Mouse (Mus musculus) midbrain, postnatal 0 days (tissue): ENCODE results near the gene Sema4d. TPM values are rescaled to one million over a fixed set of nuclear protein-coding genes. Genes with fewer than 3 reads are reported as not detected.

Experiments used
- ATAC-seq: fragments of 200-750 bp; cut with Nextera tagmentation; 2 replicates; pipeline ENCODE4 v1.8.0; 2017; ENCODE audit warnings: moderate number of reproducible peaks, mild to moderate bottlenecking, moderate TSS enrichment, moderate library complexity; ENCODE audit not compliant: low FRiP score
- DNase-seq: peaks from one replicate; pipeline ENCODE4 v3.0.0-alpha.2; 2015; ENCODE audit warnings: low spot score
- H3K27ac ChIP-seq: fragments of 300-500 bp; sonication (generic); 2 replicates; pipeline ENCODE4 v1.5.1; 2014; ENCODE audit warnings: low read depth, mild to moderate bottlenecking, low read length, mixed read lengths
- H3K27me3 ChIP-seq: fragments of 300-500 bp; sonication (generic); 2 replicates; pipeline ENCODE4 v1.6.1; 2014; ENCODE audit warnings: low read length, control low read depth, mixed read lengths; ENCODE audit not compliant: insufficient read depth
- H3K36me3 ChIP-seq: fragments of 300-500 bp; sonication (generic); 2 replicates; pipeline ENCODE4 v1.6.1; 2014; ENCODE audit warnings: low read length, control low read depth, mixed read lengths; ENCODE audit not compliant: insufficient read depth
- H3K4me1 ChIP-seq: fragments of 300-500 bp; sonication (generic); 2 replicates; pipeline ENCODE4 v1.6.1; 2014; ENCODE audit warnings: mild to moderate bottlenecking, control low read depth, antibody characterized with exemption, low read length, mixed read lengths; ENCODE audit not compliant: insufficient read depth
- H3K4me2 ChIP-seq: fragments of 300-500 bp; sonication (generic); 2 replicates; pipeline ENCODE4 v1.6.1; 2014; ENCODE audit warnings: low read depth, mild to moderate bottlenecking, low read length, mixed read lengths; ENCODE audit not compliant: poor library complexity, severe bottlenecking
- H3K4me3 ChIP-seq: fragments of 300-500 bp; sonication (generic); 2 replicates; pipeline ENCODE4 v1.5.1; 2014; ENCODE audit warnings: low read depth, mild to moderate bottlenecking, low read length, moderate library complexity
- H3K9ac ChIP-seq: fragments of 300-500 bp; sonication (generic); replicated peaks from 2 replicates; pipeline ENCODE4 v1.6.1; 2014; ENCODE audit warnings: mild to moderate bottlenecking, low read length, moderate library complexity, mixed read lengths; ENCODE audit not compliant: poor library complexity, severe bottlenecking
- H3K9me3 ChIP-seq: fragments of 300-500 bp; sonication (generic); 2 replicates; pipeline ENCODE4 v1.6.1; 2016; ENCODE audit warnings: low read length, control low read depth
- CTCF ChIP-seq: IDR thresholded peaks from 2 replicates; pipeline ENCODE4 v1.5.1; 2016; ENCODE audit warnings: antibody characterized with exemption, mild to moderate bottlenecking
- WGBS: fragments of 180-500 bp; shearing (Covaris S2); extraction: QIAGEN DNeasy Blood & Tissue Kit; methylation state at CpG from one replicate; pipeline ENCODE4 v1.1.7; 2014; 5-methylcytosine and 5-hydroxymethylcytosine counted together
- polyA plus RNA-seq: library from polyadenylated mRNA; unstranded; fragments of >200 nt; fragmentation: Nextera tagmentation; extraction: Ambion mirVana; gene quantifications from 2 replicates; pipeline ENCODE4 v1.2.1, GENCODE M21; 2015
- total RNA-seq: library from RNA; depleted of rRNA; stranded (reverse); fragments of >200 nt; gene quantifications from 2 replicates; pipeline ENCODE4 v1.2.3, GENCODE M21; 2014

The Sema4d gene
- total and polyA plus RNA-seq, 2 experiments from 2014 or later: 13.7 to 19.3 TPM

GRCm38 (mm10) chr13:51808141-51808540 is 14.6 kb upstream of the Sema4d start:
- DNase-seq (peak; percentile 70), ATAC-seq (peak; percentile 60; the same call in 1 of the 2 replicates)
- no peak overlapping the region for H3K4me2 ChIP-seq
- H3K27ac ChIP-seq: no peak overlapping the region
- 30% methylated on average over 12 of the region's 12 CpGs for whole genome bisulfite sequencing
- peaks cover 6% of the 10 kb centered on the region; the same call in 1 of the 2 replicates for H3K4me1 ChIP-seq
- no peaks in the 10 kb centered on the region for H3K36me3 ChIP-seq
- H3K9ac ChIP-seq: no peak overlapping the region
- no peak for TF ChIP-seq CTCF
- no peak overlapping the region for H3K4me3 ChIP-seq
- no peaks in the 10 kb centered on the region for H3K9me3 ChIP-seq
- no peaks in the 10 kb centered on the region for H3K27me3 ChIP-seq

GRCm38 (mm10) chr13:51806220-51806619 is 12.7 kb upstream of the Sema4d start:
- H3K9ac ChIP-seq: no peak overlapping the region
- no peak overlapping the region for H3K4me2 ChIP-seq
- DNase-seq: peak; percentile 71
- no peaks in the 10 kb centered on the region for H3K9me3 ChIP-seq
- TF ChIP-seq CTCF: no peak
- H3K27ac ChIP-seq: peak overlapping the region; percentile 49
- H3K27me3 ChIP-seq: no peaks in the 10 kb centered on the region
- 0 out of 2 replicates have a peak, but pooled peaks cover 3% of the 10 kb centered on the region for H3K4me1 ChIP-seq
- WGBS: 83% methylated on average over 15 of the region's 15 CpGs
- ATAC-seq: no peak
- no peak overlapping the region for H3K4me3 ChIP-seq
- H3K36me3 ChIP-seq: no peaks in the 10 kb centered on the region

GRCm38 (mm10) chr13:51805634-51806033 is 12.1 kb upstream of the Sema4d start:
- no peak overlapping the region for H3K9ac ChIP-seq
- TF ChIP-seq CTCF: no peak
- DNase-seq: peak; percentile 82

DNA sequence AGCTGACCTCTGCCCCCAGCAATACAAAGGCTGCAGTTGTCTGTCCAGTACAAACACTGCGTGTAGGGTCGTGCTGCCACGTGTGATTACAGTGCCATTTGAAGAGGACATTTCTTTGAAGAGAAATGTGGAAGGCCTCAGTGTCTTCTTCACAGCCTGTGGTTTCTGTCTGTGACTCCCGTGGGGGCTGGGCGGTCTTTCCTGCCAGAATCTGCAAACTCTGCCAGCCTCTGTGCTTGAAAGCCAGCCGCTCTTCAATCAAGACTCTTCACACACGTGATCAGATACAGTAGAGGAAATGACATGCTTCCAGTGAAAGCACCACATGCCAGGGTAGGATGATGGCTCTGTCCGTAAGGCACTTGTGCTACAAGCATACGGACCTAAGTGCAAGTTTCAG is 7.4 kb upstream of the Sema4d start:
- no peaks in the 10 kb centered on the region for H3K36me3 ChIP-seq
- no peak for TF ChIP-seq CTCF
- no peak overlapping the region for H3K9ac ChIP-seq
- H3K27ac ChIP-seq: no peak overlapping the region
- H3K9me3 ChIP-seq: no peaks in the 10 kb centered on the region
- no peak for ATAC-seq
- H3K4me2 ChIP-seq: no peak overlapping the region
- no peaks in the 10 kb centered on the region for H3K4me1 ChIP-seq
- peak; percentile 47 for DNase-seq
- WGBS: 66% methylated on average over 9 of the region's 9 CpGs
- H3K27me3 ChIP-seq: no peaks in the 10 kb centered on the region
- H3K4me3 ChIP-seq: no peak overlapping the region

More at GRCm38 (mm10) chr13:51805634-51806033, 12.1 kb upstream of the Sema4d start:
- no peaks in the 10 kb centered on the region for H3K36me3 ChIP-seq
- ATAC-seq: no peak
- no peaks in the 10 kb centered on the region for H3K27me3 ChIP-seq
- no peaks in the 10 kb centered on the region for H3K9me3 ChIP-seq
- H3K4me1 ChIP-seq: 0 out of 2 replicates have a peak, but pooled peaks cover 3% of the 10 kb centered on the region
- H3K27ac ChIP-seq: 0 out of 2 replicates have a peak overlapping the region, but pooled peaks have one; percentile 49
- WGBS: 62% methylated on average over 4 of the region's 4 CpGs
- no peak overlapping the region for H3K4me3 ChIP-seq
- no peak overlapping the region for H3K4me2 ChIP-seq

GRCm38 (mm10) chr13:51799735-51800522 is 6.4 kb upstream of the Sema4d start:
- Histone ChIP-seq H3K27me3 (no peaks in the 10 kb centered on the region), H3K4me3 (no peak overlapping the region), H3K4me2 (no peak overlapping the region), H3K4me1 (no peaks in the 10 kb centered on the region), H3K27ac (no peak overlapping the region), H3K9me3 (no peaks in the 10 kb centered on the region), H3K9ac (no peak overlapping the region), H3K36me3 (no peaks in the 10 kb centered on the region)
- WGBS: 84% methylated on average over 16 of the region's 16 CpGs
- no peak for ATAC-seq
- DNase-seq: no peak
- TF ChIP-seq CTCF: no peak
